Mouse (Mus musculus) forebrain, embryonic 11.5 days (tissue): ENCODE measurements at regions not wholly inside any gene's neighbourhood (a gene's known extent, or its start where the extent isn't known, plus 50 kb on each side); places are given as distances from the start of the nearest gene placed in this dataset.
A peak's percentile ranks its signal among the peaks of the same experiment; 100 is the strongest.

Experiments used
- ATAC-seq: fragments of 200-750 bp; cut with Nextera tagmentation; replicated peaks from 2 replicates; pipeline ENCODE4 v1.8.0; 2017; ENCODE audit warnings: moderate TSS enrichment; ENCODE audit not compliant: low FRiP score
- DNase-seq: peaks from one replicate; pipeline ENCODE4 v3.0.0-alpha.2; 2017; ENCODE audit warnings: low spot score
- H3K27ac ChIP-seq: fragments of 300-500 bp; sonication (generic); 2 replicates; pipeline ENCODE4 v1.5.1; 2014; ENCODE audit warnings: low read depth, low read length
- H3K27me3 ChIP-seq: fragments of 300-500 bp; sonication (generic); 2 replicates; pipeline ENCODE4 v1.6.1; 2014; ENCODE audit warnings: mild to moderate bottlenecking, low read length, mixed read lengths; ENCODE audit not compliant: control insufficient read depth, insufficient read depth
- H3K36me3 ChIP-seq: fragments of 300-500 bp; sonication (generic); 2 replicates; pipeline ENCODE4 v1.6.1; 2014; ENCODE audit warnings: mild to moderate bottlenecking, low read length, moderate library complexity, mixed read lengths; ENCODE audit not compliant: control insufficient read depth, insufficient read depth
- H3K4me1 ChIP-seq: fragments of 300-500 bp; sonication (generic); replicated peaks from 2 replicates; pipeline ENCODE4 v1.6.1; 2014; ENCODE audit warnings: low read length, mixed read lengths; ENCODE audit not compliant: control insufficient read depth, insufficient read depth
- H3K4me2 ChIP-seq: fragments of 300-500 bp; sonication (generic); 2 replicates; pipeline ENCODE4 v1.6.1; 2014; ENCODE audit warnings: low read depth, mild to moderate bottlenecking, low read length, moderate library complexity, mixed read lengths; ENCODE audit not compliant: severe bottlenecking
- H3K4me3 ChIP-seq: fragments of 300-500 bp; sonication (generic); 2 replicates; pipeline ENCODE4 v1.5.1; 2014; ENCODE audit warnings: low read depth, low read length
- H3K9ac ChIP-seq: fragments of 300-500 bp; sonication (generic); 2 replicates; pipeline ENCODE4 v1.6.1; 2014; ENCODE audit warnings: low read length
- H3K9me3 ChIP-seq: fragments of 300-500 bp; sonication (generic); 2 replicates; pipeline ENCODE4 v1.6.1; 2016; ENCODE audit warnings: low read length, mixed read lengths; ENCODE audit not compliant: control insufficient read depth
- WGBS: fragments of 180-500 bp; shearing (Covaris S2); extraction: QIAGEN DNeasy Blood & Tissue Kit; methylation state at CpG from one replicate; pipeline ENCODE4 v1.1.7; 2014; 5-methylcytosine and 5-hydroxymethylcytosine counted together

GRCm38 (mm10) chr14:105662839-105663238 lies 233.8 kb downstream of the Spry2 start:
- no peaks in the 10 kb centered on the region for H3K36me3 ChIP-seq
- no peak overlapping the region for H3K27ac ChIP-seq
- no peak for ATAC-seq
- 92% methylated on average over 6 of the region's 6 CpGs for WGBS
- H3K4me1 ChIP-seq, result 0 out of 2 replicates have a peak, but pooled peaks cover 2% of the 10 kb centered on the region
- DNase-seq, result no peak
- no peak overlapping the region for H3K4me3 ChIP-seq
- no peak overlapping the region for H3K9ac ChIP-seq
- H3K27me3 ChIP-seq, result no peaks in the 10 kb centered on the region
- no peaks in the 10 kb centered on the region for H3K9me3 ChIP-seq
- no peak overlapping the region for H3K4me2 ChIP-seq

DNA sequence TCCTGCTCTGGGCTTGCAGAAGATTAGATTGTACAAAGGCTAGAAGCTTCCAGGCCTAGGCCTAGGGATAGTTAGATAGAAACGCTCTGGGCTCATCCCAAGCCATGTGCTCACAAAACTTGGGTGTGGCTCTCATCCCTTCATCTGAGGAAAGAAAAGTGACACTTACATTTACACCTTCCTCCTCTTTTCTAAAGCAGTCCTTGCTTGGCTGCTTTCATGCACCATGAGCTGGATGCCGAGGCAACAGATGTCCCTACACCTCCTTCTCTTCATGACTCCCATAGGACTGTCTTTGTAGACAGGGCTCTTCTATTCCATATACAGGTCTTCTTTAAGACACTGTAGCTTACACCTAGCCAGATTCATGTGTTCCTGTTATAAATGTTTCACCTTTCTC lies 238.3 kb downstream of the Spry2 start:
- ATAC-seq (no peak), DNase-seq (no peak)
- H3K36me3 ChIP-seq, result no peaks in the 10 kb centered on the region
- no peak overlapping the region for H3K4me3 ChIP-seq
- no peaks in the 10 kb centered on the region for H3K4me1 ChIP-seq
- 93% methylated on average over 2 of the region's 2 CpGs for WGBS
- H3K9me3 ChIP-seq, result no peaks in the 10 kb centered on the region
- no peak overlapping the region for H3K4me2 ChIP-seq
- no peak overlapping the region for H3K27ac ChIP-seq
- no peak overlapping the region for H3K9ac ChIP-seq
- no peaks in the 10 kb centered on the region for H3K27me3 ChIP-seq

DNA sequence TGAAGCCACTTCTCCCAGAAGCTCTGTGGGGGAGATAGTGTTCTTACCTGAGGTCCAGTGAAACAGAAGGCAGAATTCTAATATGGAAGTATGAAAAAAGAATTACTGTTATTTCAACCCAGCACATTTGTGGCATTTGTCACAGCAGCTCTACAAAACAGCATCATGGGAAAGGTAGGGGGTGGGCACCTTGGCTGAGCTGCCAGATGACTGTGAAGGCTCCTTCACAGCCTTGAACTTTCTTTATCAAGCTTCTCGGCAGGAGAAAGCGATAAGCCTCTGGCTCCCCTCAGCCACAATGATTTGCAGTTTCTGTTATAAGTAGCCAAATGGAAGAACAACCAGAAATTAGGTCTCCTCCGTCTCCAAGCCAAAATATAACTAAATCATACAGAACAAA lies 249.5 kb downstream of the Spry2 start:
- H3K36me3 ChIP-seq, result no peaks in the 10 kb centered on the region
- no peak overlapping the region for H3K27ac ChIP-seq
- WGBS, result 87% methylated on average over 3 of the region's 3 CpGs
- DNase-seq (no peak), ATAC-seq (no peak)
- H3K9me3 ChIP-seq, result no peaks in the 10 kb centered on the region
- no peak overlapping the region for H3K9ac ChIP-seq
- H3K4me1 ChIP-seq, result no peaks in the 10 kb centered on the region
- H3K4me2 ChIP-seq, result no peak overlapping the region
- no peaks in the 10 kb centered on the region for H3K27me3 ChIP-seq
- H3K4me3 ChIP-seq, result no peak overlapping the region

GRCm38 (mm10) chr14:105644428-105644827 lies 252.2 kb downstream of the Spry2 start:
- ATAC-seq, result no peak
- WGBS, result 92% methylated on average over 2 of the region's 2 CpGs
- H3K4me2 ChIP-seq, result no peak overlapping the region

GRCm38 (mm10) chr14:105643285-105643957 lies 253.2 kb downstream of the Spry2 start:
- Histone ChIP-seq H3K4me1 (no peaks in the 10 kb centered on the region), H3K4me3 (no peak overlapping the region), H3K27me3 (no peaks in the 10 kb centered on the region), H3K27ac (no peak overlapping the region), H3K9ac (no peak overlapping the region), H3K9me3 (no peaks in the 10 kb centered on the region), H3K4me2 (no peak overlapping the region), H3K36me3 (no peaks in the 10 kb centered on the region)
- ATAC-seq (no peak), DNase-seq (no peak)
- WGBS, result 87% methylated on average over 7 of the region's 7 CpGs

More at GRCm38 (mm10) chr14:105644428-105644827, 252.2 kb downstream of the Spry2 start:
- no peak for DNase-seq
- Histone ChIP-seq H3K27ac (no peak overlapping the region), H3K27me3 (no peaks in the 10 kb centered on the region), H3K4me3 (no peak overlapping the region), H3K9me3 (no peaks in the 10 kb centered on the region), H3K36me3 (no peaks in the 10 kb centered on the region), H3K4me1 (no peaks in the 10 kb centered on the region), H3K9ac (no peak overlapping the region)

GRCm38 (mm10) chr14:105632335-105632734 lies 264.3 kb downstream of the Spry2 start:
- ATAC-seq, result no peak
- peaks cover 2% of the 10 kb centered on the region; the same call in 1 of the 2 replicates for H3K4me1 ChIP-seq
- 93% methylated on average over 4 of the region's 4 CpGs for WGBS
- H3K27me3 ChIP-seq, result no peaks in the 10 kb centered on the region
- H3K9me3 ChIP-seq, result no peaks in the 10 kb centered on the region
- H3K36me3 ChIP-seq, result no peaks in the 10 kb centered on the region
- H3K4me3 ChIP-seq, result no peak overlapping the region
- H3K27ac ChIP-seq, result no peak overlapping the region
- H3K4me2 ChIP-seq, result no peak overlapping the region
- no peak overlapping the region for H3K9ac ChIP-seq
- no peak for DNase-seq

- WGBS, result 71% methylated on average over 5 of the region's 5 CpGs
These were observed 265.0 kb downstream of the Spry2 start for GRCm38 (mm10) chr14:105631681-105632031.

GRCm38 (mm10) chr14:105630867-105631680 lies 265.5 kb downstream of the Spry2 start:
- Histone ChIP-seq H3K36me3 (no peaks in the 10 kb centered on the region), H3K4me3 (no peak overlapping the region), H3K27me3 (no peaks in the 10 kb centered on the region), H3K4me1 (peaks cover 2% of the 10 kb centered on the region; the same call in 1 of the 2 replicates), H3K4me2 (no peak overlapping the region), H3K9me3 (no peaks in the 10 kb centered on the region), H3K27ac (peak overlapping the region; percentile 7; the same call in 1 of the 2 replicates), H3K9ac (no peak overlapping the region)
- 53% methylated on average over 9 of the region's 9 CpGs for WGBS
- DNase-seq, result no peak
- peak; percentile 78 for ATAC-seq

More at GRCm38 (mm10) chr14:105631681-105632031, 265.0 kb downstream of the Spry2 start:
- Histone ChIP-seq H3K36me3 (no peaks in the 10 kb centered on the region), H3K4me2 (no peak overlapping the region), H3K27ac (peak overlapping the region; percentile 7; the same call in 1 of the 2 replicates), H3K9me3 (no peaks in the 10 kb centered on the region), H3K4me3 (no peak overlapping the region), H3K9ac (no peak overlapping the region), H3K27me3 (no peaks in the 10 kb centered on the region), H3K4me1 (peaks cover 2% of the 10 kb centered on the region; the same call in 1 of the 2 replicates)
- ATAC-seq (no peak), DNase-seq (no peak)
